Mouse (Mus musculus): ENCODE data around the gene Pkig.
"Not testable (repeated sequence)": the region's sequence is repeated elsewhere in the genome, so short reads cannot be mapped to it uniquely, and the experiment has no call there.

The Pkig gene

GRCm38 (mm10) chr2:163643576-163643971 lies 14.6 kb upstream of the Pkig start:
- DNase-seq (ENCODE audit: low spot score in 2 of 2) = no peak

DNA sequence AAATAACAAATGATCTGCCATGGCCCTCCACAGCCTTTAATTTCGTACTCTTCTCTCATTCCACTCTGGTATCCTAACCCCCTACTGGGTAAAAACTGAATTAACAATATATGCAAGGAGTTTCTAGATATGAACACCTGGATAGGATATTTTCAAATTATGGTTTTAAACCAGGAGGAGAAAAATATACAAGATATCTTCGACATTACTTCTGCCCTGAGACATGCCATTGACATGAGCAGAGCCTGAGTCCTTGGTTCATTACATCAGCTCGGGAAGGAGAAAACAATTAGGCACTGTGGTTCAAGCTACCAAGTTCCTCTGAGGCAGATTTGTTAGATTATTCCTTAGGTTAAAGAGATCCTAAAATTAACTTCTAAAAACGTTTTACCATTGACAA lies 14.1 kb upstream of the Pkig start:
- DNase-seq (ENCODE audit: low spot score in 2 of 2) = no peak

DNA sequence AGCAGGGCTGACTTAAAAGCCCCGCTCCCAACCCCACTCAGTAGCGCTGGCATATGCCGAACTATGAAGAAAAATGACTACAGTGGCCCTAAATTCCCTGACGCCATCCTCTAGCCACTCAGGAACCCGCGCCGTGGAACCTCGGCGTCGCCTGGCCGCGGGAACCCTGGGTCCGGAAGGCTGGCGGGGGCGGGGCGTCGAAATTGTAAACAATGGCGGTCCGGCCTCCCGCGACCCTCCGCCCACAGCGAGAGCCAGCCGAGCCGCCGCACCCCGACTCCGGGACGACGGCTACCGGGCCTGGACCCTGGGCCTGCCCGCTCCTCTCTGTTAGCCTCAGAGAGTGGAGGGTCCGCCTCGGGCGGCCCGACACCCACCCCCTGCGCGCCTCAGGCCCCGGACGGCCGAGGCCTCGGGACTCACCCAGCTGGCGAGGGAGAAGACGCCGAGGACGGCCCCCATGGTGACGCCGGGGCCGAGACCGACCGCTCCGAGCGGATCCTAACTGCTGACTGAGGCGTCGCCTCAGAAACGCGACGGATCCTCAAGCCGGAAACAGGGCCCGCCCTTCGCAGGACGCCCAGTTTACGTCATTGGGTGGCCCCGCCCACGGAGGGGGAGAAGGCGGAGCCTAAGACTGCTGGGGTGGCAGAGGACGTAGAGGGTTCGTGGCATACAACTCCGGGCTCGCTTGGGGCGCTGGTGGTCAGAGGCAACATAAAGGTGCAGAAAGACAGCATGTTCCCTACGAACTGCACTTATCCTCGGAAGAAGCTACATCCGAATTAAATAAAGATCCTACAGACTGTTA lies 13.4 kb upstream of the Pkig start, which contains the start of gene Serinc3:
Serinc3 (minus strand) TSS at position 557 of the 811 bp plus-strand sequence.
- peak; percentile 90 to 99 for DNase-seq (ENCODE audit: low spot score in 2 of 2)

DNA sequence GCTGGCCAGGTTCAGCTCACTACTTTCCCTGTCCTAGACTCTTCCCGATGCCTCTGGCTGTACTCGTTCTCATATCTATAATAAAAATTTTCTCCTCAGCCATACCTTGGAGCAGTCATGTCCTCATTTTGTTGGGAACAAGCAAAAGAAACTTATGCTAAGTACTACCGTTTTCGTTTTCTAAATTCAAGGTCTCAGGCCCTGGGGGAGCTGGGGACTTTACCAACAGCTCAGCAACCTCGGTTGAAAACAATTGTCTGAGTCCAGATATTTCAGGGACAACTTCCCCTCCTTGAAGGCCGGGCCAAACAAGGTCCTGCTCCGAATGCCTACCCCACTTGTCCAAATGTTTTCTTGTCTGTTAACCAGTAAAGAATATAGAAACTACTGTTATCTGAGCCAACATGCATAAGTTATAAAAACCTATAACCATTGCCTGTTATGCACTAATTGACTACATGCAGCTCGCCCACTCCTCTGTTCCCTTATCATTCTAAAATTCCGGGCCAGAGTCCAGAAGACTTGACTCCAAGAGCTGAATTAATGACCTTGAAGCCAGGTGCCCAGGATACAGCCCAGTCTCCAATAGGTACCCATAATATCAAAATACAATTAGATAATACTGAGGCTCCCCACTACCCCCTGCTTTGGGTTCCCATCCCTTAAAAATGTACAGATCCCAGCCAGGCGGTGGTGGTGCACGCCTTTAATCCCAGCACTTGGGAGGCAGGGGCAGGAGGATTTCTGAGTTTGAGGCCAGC lies 12.3 kb upstream of the Pkig start:
- no peak for DNase-seq (ENCODE audit: low spot score in 2 of 2)

DNA sequence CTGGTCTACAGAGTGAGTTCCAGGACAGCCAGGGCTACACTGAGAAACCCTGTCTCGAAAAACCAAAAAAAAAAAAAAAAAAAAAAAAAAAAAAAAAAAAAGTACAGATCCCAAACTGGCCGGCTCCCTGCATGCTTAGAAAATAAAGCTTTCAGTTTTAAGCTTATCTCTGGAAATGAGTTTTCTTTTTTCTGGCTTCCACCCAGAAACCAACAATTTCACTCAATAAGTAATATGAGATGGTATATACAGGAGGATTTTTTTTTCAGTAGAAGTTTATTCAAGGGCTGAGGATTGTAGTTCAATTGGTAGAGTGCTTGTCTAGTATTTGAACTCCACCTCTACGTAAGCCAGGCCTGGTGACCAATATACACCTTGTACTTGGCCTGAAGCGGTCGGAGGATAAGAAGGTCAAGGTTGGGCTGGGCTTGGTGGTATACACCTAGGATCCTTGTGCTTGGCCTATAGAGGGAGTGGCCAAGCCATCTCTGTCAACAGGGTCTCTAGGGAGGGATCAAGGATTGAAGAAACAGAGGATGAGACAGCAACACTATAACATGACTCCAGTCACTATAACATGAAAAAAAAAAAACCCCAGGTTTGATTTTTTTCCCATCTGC lies 11.6 kb upstream of the Pkig start:
- DNase-seq (ENCODE audit: low spot score in 2 of 2) = no peak

GRCm38 (mm10) chr2:163655699-163656098 lies 2.5 kb upstream of the Pkig start:
- not testable (repeated sequence) for DNase-seq (ENCODE audit: low spot score in 2 of 2)

GRCm38 (mm10) chr2:163657486-163657885 lies 700 bp upstream of the Pkig start:
- no peak for DNase-seq (ENCODE audit: low spot score in 2 of 2)

GRCm38 (mm10) chr2:163658941-163659340 lies 755 bp downstream of the Pkig start:
- DNase-seq (ENCODE audit: low spot score in 2 of 2) = no peak

GRCm38 (mm10) chr2:163659431-163659830 lies 1.2 kb downstream of the Pkig start:
- DNase-seq (ENCODE audit: low spot score in 2 of 2) = no peak

DNA sequence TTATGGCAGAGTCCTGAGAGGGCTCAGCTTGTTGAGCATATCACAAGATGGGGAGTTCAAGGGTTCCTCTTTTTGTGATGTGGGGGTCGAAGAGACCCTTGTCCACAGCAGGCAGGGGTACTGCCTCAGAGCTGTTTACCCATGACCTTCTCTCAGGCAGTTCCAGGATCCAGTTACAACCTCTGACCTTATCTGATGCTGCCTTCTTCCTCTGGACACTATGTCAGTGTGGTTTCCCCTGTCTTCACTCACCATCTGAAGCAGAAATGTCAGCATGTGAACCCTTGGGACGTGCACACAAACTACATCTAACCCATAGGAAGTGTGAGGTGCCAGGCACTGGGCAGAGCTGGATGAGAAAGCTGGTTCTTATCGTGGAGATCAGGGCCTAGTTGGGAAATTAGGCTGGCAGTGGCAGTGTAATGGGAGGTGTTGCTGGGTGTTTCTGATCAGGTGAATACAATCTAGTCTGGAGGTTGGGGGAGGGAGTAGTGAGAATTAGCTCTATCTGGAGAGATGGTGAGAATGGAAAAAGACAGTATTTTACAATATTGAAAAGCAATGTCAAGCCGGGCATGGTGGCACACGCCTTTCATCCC lies 2.0 kb downstream of the Pkig start:
- DNase-seq (ENCODE audit: low spot score in 2 of 2) = no peak

GRCm38 (mm10) chr2:163661371-163661850 lies 3.2 kb downstream of the Pkig start:
- peak in 1 of 2 experiments; percentile 80 for DNase-seq (ENCODE audit: low spot score in 2 of 2)

DNA sequence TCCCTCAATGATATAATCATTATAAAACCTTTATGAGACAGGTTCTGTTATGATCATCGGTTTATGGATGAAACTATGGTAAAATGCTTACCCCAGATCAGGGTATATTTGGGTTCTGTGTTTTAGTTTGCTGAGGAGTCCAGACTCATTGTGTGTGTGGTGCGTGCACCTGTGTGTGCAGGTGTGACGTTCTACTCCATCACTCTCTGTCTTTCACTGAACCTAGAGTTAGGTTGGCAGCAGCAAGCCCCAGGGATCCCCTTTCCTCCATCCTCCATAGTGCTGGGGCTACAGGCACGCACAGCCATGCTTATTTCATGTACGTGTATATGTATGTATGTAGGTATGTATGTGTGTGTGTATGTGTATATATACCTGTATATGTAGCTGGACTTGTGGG lies 3.9 kb downstream of the Pkig start:
- no peak for DNase-seq (ENCODE audit: low spot score in 2 of 2)

- no peak for DNase-seq (ENCODE audit: low spot score in 2 of 2)
Observed at GRCm38 (mm10) chr2:163662698-163663221, 4.6 kb downstream of the Pkig start.

- no peak for DNase-seq (ENCODE audit: low spot score in 2 of 2)
Observed at GRCm38 (mm10) chr2:163663930-163664329, 5.7 kb downstream of the Pkig start.

GRCm38 (mm10) chr2:163667045-163667444 lies 8.9 kb downstream of the Pkig start:
- DNase-seq (ENCODE audit: low spot score in 2 of 2) = no peak

DNA sequence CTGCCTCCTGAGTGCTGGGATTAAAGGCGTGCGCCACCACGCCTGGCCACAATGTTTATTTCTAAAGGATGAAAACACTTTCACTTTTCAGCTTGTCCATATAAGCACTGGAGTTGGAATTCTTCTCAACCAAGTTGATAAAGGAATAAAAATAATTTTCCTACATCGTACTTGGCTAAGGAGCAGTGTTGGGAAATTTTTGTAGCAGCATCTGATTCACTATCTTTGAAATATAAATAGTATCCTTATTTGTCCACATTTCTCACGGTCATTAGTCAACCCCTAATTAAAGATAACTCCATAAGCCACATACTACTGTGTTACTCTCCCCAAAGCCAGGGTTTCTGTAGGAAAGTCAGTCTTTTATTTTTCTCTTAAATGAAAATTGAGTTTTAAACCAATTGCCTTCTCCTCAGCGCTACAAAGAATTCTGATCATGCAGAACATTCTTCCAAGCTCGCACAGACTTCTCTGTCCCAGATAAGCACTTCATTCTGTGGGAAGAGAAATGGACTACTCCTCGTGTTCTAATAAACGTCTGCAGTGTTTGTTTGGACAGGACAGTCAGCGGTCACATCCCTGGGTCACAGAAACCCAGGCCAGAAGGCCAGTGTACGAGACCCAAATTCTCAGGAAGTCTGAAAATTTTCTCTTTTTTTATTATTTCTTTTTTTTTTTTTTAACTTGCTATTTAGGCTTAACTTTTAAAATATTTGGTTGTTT lies 12.8 kb downstream of the Pkig start:
- no peak for DNase-seq (ENCODE audit: low spot score in 2 of 2)

GRCm38 (mm10) chr2:163674397-163674796 lies 16.2 kb downstream of the Pkig start:
- no peak for DNase-seq (ENCODE audit: low spot score in 2 of 2)

DNA sequence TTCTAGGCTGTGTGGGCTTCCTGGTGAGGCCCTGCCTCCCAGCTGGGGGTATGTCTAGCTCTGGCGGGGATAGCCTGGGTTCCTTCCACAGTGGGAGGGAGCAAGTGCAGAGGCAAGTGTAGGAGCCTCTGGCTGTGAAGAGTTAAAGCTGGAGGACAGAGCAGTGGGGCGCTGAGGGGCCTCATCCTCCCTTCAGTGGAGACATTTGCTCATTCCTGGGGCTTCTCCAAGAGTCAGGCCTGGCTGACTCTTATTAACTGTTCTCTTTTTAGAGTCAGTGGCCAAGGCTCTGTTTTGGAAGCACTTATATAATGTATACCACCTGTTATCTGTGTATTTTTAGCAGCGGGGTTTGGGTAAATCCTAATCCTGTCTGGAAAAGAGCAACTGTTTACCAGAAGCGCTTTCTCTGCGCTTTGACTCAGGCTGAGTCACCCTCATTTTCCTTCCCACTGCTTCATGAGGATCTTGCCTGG lies 17.0 kb downstream of the Pkig start:
- peak; percentile 69 to 75 for DNase-seq (ENCODE audit: low spot score in 2 of 2)

GRCm38 (mm10) chr2:163675662-163676061 lies 17.5 kb downstream of the Pkig start:
- DNase-seq (ENCODE audit: low spot score in 2 of 2) = peak in 1 of 2 experiments; percentile 60

DNA sequence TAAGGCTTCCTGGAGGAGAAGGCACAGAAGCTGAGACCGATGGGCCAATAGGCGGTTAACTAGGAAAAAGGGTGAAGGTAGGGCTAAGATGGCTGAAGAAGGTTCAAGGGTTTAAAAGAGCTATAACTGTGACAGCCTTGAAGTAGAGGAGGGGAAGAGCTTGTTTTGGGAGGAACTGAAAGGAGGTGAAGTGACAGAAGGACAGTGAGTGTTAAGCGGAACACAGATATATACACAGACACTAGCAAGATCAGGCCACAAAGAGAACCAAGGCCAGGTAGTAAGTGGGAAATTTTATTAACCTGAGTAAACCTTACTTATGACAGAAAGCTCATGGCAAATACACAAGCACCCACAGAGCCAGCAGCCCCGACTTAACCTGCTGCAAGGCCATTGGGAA lies 18.1 kb downstream of the Pkig start:
- DNase-seq (ENCODE audit: low spot score in 2 of 2) = no peak

DNA sequence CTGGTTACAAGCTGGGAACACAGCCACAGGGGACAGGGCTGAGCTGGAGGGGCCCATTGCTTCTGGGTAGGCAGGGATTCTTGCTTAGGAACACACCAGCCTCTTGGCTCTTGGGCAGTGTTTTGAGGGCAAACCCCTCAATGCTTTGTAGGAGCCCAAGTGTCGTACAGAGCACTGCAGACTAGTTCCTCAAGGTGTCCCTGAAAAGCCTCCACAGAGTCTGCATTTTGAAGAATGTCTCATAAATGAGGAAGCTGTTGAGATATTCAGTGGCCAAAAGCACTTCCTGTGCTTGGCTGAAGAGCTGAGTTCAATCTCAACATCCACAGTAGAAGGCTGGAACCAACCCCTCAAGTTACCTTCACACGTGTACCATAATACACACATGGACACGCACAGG lies 18.6 kb downstream of the Pkig start:
- DNase-seq (ENCODE audit: low spot score in 2 of 2) = no peak
